Mouse (Mus musculus): ENCODE measurements around the gene Crxos.
"Not testable (repeated sequence)": the region's sequence is repeated elsewhere in the genome, so short reads cannot be mapped to it uniquely, and the experiment has no call there.

The Crxos gene

GRCm38 (mm10) chr7:15882317-15882716 is at the start of gene Crxos:
Crxos (plus strand) TSS chr7:15882617.
- no peak for DNase-seq (ENCODE audit: low read depth in 1 of 2, low spot score in 2 of 2)

- DNase-seq (ENCODE audit: low read depth in 1 of 2, low spot score in 2 of 2) = no peak
These were observed 42.8 kb upstream of the Crxos start, which contains the start of gene Obox6 for GRCm38 (mm10) chr7:15839578-15839977. Obox6 (minus strand) TSS chr7:15839678.

- DNase-seq (ENCODE audit: low read depth in 1 of 2, low spot score in 2 of 2) = no peak
These were observed 22.8 kb upstream of the Crxos start for GRCm38 (mm10) chr7:15859657-15860056.

- no peak for DNase-seq (ENCODE audit: low read depth in 1 of 2, low spot score in 2 of 2)
These were observed 18.3 kb upstream of the Crxos start for GRCm38 (mm10) chr7:15864104-15864503.

- no peak for DNase-seq (ENCODE audit: low read depth in 1 of 2, low spot score in 2 of 2)
These were observed 2.7 kb upstream of the Crxos start, which contains the start of gene Crx for GRCm38 (mm10) chr7:15879756-15880155. Crx (minus strand) TSS chr7:15879968.

- no peak for DNase-seq (ENCODE audit: low read depth in 1 of 2, low spot score in 2 of 2)
These were observed 1.0 kb upstream of the Crxos start for GRCm38 (mm10) chr7:15881388-15881787.

- no peak for DNase-seq (ENCODE audit: low read depth in 1 of 2, low spot score in 2 of 2)
These were observed 586 bp upstream of the Crxos start for GRCm38 (mm10) chr7:15881831-15882230.

GRCm38 (mm10) chr7:15884127-15884526 is 1.7 kb downstream of the Crxos start:
- DNase-seq (ENCODE audit: low read depth in 1 of 2, low spot score in 2 of 2) = no peak

- no peak for DNase-seq (ENCODE audit: low read depth in 1 of 2, low spot score in 2 of 2)
These were observed 11.8 kb downstream of the Crxos start for GRCm38 (mm10) chr7:15894251-15894650.

- DNase-seq (ENCODE audit: low read depth in 1 of 2, low spot score in 2 of 2) = no peak
These were observed 19.1 kb downstream of the Crxos start for GRCm38 (mm10) chr7:15901366-15902048.

GRCm38 (mm10) chr7:15905861-15906260 is 23.4 kb downstream of the Crxos start:
- DNase-seq (ENCODE audit: low read depth in 1 of 2, low spot score in 2 of 2) = no peak

GRCm38 (mm10) chr7:15906602-15907001 is 24.2 kb downstream of the Crxos start:
- no peak for DNase-seq (ENCODE audit: low read depth in 1 of 2, low spot score in 2 of 2)

- no peak for DNase-seq (ENCODE audit: low read depth in 1 of 2, low spot score in 2 of 2)
These were observed 25.7 kb downstream of the Crxos start for GRCm38 (mm10) chr7:15907971-15908590.

GRCm38 (mm10) chr7:15910521-15910920 is 28.1 kb downstream of the Crxos start:
- DNase-seq (ENCODE audit: low read depth in 1 of 2, low spot score in 2 of 2) = no peak

- DNase-seq (ENCODE audit: low read depth in 1 of 2, low spot score in 2 of 2) = peak in 1 of 2 experiments; percentile 37
These were observed 29.8 kb downstream of the Crxos start for GRCm38 (mm10) chr7:15912183-15912582.

- DNase-seq (ENCODE audit: low read depth in 1 of 2, low spot score in 2 of 2) = peak in 1 of 2 experiments; percentile 15
These were observed 31.8 kb downstream of the Crxos start for GRCm38 (mm10) chr7:15914252-15914651.

- no peak for DNase-seq (ENCODE audit: low read depth in 1 of 2, low spot score in 2 of 2)
These were observed 32.3 kb downstream of the Crxos start for GRCm38 (mm10) chr7:15914751-15915150.

- not testable (repeated sequence) for DNase-seq (ENCODE audit: low read depth in 1 of 2, low spot score in 2 of 2)
These were observed 33.3 kb downstream of the Crxos start for GRCm38 (mm10) chr7:15915695-15916094.

GRCm38 (mm10) chr7:15916134-15916723 is 33.8 kb downstream of the Crxos start:
- DNase-seq (ENCODE audit: low read depth in 1 of 2, low spot score in 2 of 2) = no peak

- no peak for DNase-seq (ENCODE audit: low read depth in 1 of 2, low spot score in 2 of 2)
These were observed 34.6 kb downstream of the Crxos start for GRCm38 (mm10) chr7:15916996-15917395.

- DNase-seq (ENCODE audit: low read depth in 1 of 2, low spot score in 2 of 2) = no peak
These were observed 36.0 kb downstream of the Crxos start for GRCm38 (mm10) chr7:15918371-15918770.

- DNase-seq (ENCODE audit: low read depth in 1 of 2, low spot score in 2 of 2) = no peak
These were observed 37.5 kb downstream of the Crxos start for GRCm38 (mm10) chr7:15919947-15920346.

Measured in monocyte, adult 2 months (primary cell).